Mouse (Mus musculus): ENCODE measurements around the gene Fosl1. TPM values are rescaled to one million over a fixed set of nuclear protein-coding genes. Genes with fewer than 3 reads are reported as not detected.

Gene Fosl1
- polyA plus RNA-seq, 2 experiments: 0.06 TPM; not detected in 1

GRCm38 (mm10) chr19:5424782-5425741 lies 22.3 kb upstream of the Fosl1 start, which contains the start of the genes Drap1 and AI837181:
Drap1 (minus strand) TSS chr19:5424979.
AI837181 (plus strand) TSS chr19:5425144.
- Histone ChIP-seq H3K4me2 (replicated peaks; ENCODE audit: low read depth, low read length, severe bottlenecking) (peak within 1 kb of the TSS; percentile 91), H3K4me1 (ENCODE audit: control insufficient read depth, insufficient read depth, low read length) (peaks cover 19% of the 10 kb centered on the region), H3K9ac (ENCODE audit: low read depth, low read length, severe bottlenecking) (peak within 1 kb of the TSS; percentile 90), H3K36me3 (ENCODE audit: control insufficient read depth, insufficient read depth, low read length) (peaks cover 55% of the 10 kb centered on the region), H3K27ac (replicated peaks; ENCODE audit: low read depth, low read length) (peak within 1 kb of the TSS; percentile 86), H3K4me3 (replicated peaks; ENCODE audit: low read length) (peak within 1 kb of the TSS; percentile 91), H3K27me3 (ENCODE audit: control insufficient read depth, insufficient read depth, low read length) (no peaks in the 10 kb centered on the region), H3K9me3 (ENCODE audit: control insufficient read depth, low read length) (no peaks in the 10 kb centered on the region)
- under 1% methylated on average over 50 of the region's 87 CpGs for WGBS
- peak; percentile 98 for DNase-seq (ENCODE audit: low spot score)
- TF ChIP-seq POLR2A (IDR thresholded peaks at IDR 0.05; ENCODE audit: borderline replicate concordance, extremely low read depth, insufficient read depth, insufficient read length): 0 out of 2 replicates have a peak, but pooled peaks have one; percentile 31
- peak; percentile 93 for ATAC-seq (ENCODE audit: low FRiP score, low read depth)

GRCm38 (mm10) chr19:5425906-5426565 lies 21.3 kb upstream of the Fosl1 start:
- Histone ChIP-seq H3K4me2 (replicated peaks; ENCODE audit: low read depth, low read length, severe bottlenecking) (peak overlapping the region; percentile 91), H3K9me3 (ENCODE audit: control insufficient read depth, low read length) (no peaks in the 10 kb centered on the region), H3K4me3 (replicated peaks; ENCODE audit: low read length) (peak overlapping the region; percentile 91), H3K27ac (replicated peaks; ENCODE audit: low read depth, low read length) (no peak overlapping the region; the same call in 1 of the 2 replicates), H3K4me1 (ENCODE audit: control insufficient read depth, insufficient read depth, low read length) (peaks cover 19% of the 10 kb centered on the region), H3K27me3 (ENCODE audit: control insufficient read depth, insufficient read depth, low read length) (no peaks in the 10 kb centered on the region), H3K9ac (ENCODE audit: low read depth, low read length, severe bottlenecking) (peak overlapping the region; percentile 90), H3K36me3 (ENCODE audit: control insufficient read depth, insufficient read depth, low read length) (peaks cover 46% of the 10 kb centered on the region)
- DNase-seq (ENCODE audit: low spot score) (no peak), ATAC-seq (ENCODE audit: low FRiP score, low read depth) (no peak)
- 91% methylated on average over 18 of the region's 18 CpGs for WGBS
- TF ChIP-seq POLR2A (IDR thresholded peaks at IDR 0.05; ENCODE audit: borderline replicate concordance, extremely low read depth, insufficient read depth, insufficient read length): no peak

GRCm38 (mm10) chr19:5426640-5427290 lies 20.6 kb upstream of the Fosl1 start:
- Histone ChIP-seq H3K9me3 (ENCODE audit: control insufficient read depth, low read length) (no peaks in the 10 kb centered on the region), H3K9ac (ENCODE audit: low read depth, low read length, severe bottlenecking) (no peak overlapping the region), H3K27ac (replicated peaks; ENCODE audit: low read depth, low read length) (no peak overlapping the region), H3K36me3 (ENCODE audit: control insufficient read depth, insufficient read depth, low read length) (peaks cover 39% of the 10 kb centered on the region), H3K27me3 (ENCODE audit: control insufficient read depth, insufficient read depth, low read length) (no peaks in the 10 kb centered on the region), H3K4me2 (replicated peaks; ENCODE audit: low read depth, low read length, severe bottlenecking) (no peak overlapping the region), H3K4me3 (replicated peaks; ENCODE audit: low read length) (peak overlapping the region; percentile 91), H3K4me1 (ENCODE audit: control insufficient read depth, insufficient read depth, low read length) (peaks cover 19% of the 10 kb centered on the region)
- TF ChIP-seq POLR2A (IDR thresholded peaks at IDR 0.05; ENCODE audit: borderline replicate concordance, extremely low read depth, insufficient read depth, insufficient read length): no peak
- ATAC-seq (ENCODE audit: low FRiP score, low read depth): no peak
- no peak for DNase-seq (ENCODE audit: low spot score)
- 93% methylated on average over 13 of the region's 13 CpGs for WGBS

- peaks cover 22% of the 10 kb centered on the region for H3K4me1 ChIP-seq (ENCODE audit: control insufficient read depth, insufficient read depth, low read length)
- no peak for ATAC-seq (ENCODE audit: low FRiP score, low read depth)
- no peak overlapping the region for H3K9ac ChIP-seq (ENCODE audit: low read depth, low read length, severe bottlenecking)
- WGBS: 80% methylated on average over 2 of the region's 2 CpGs
- no peak overlapping the region for H3K4me2 ChIP-seq (replicated peaks; ENCODE audit: low read depth, low read length, severe bottlenecking)
- no peaks in the 10 kb centered on the region for H3K9me3 ChIP-seq (ENCODE audit: control insufficient read depth, low read length)
- H3K4me3 ChIP-seq (replicated peaks; ENCODE audit: low read length): no peak overlapping the region
- no peak for TF ChIP-seq POLR2A (IDR thresholded peaks at IDR 0.05; ENCODE audit: borderline replicate concordance, extremely low read depth, insufficient read depth, insufficient read length)
- no peaks in the 10 kb centered on the region for H3K27me3 ChIP-seq (ENCODE audit: control insufficient read depth, insufficient read depth, low read length)
- no peak overlapping the region for H3K27ac ChIP-seq (replicated peaks; ENCODE audit: low read depth, low read length)
- DNase-seq (ENCODE audit: low spot score): peak; percentile 27
- peaks cover 26% of the 10 kb centered on the region for H3K36me3 ChIP-seq (ENCODE audit: control insufficient read depth, insufficient read depth, low read length)
Measured at GRCm38 (mm10) chr19:5428083-5428482, 19.3 kb upstream of the Fosl1 start.

- no peak for TF ChIP-seq POLR2A (IDR thresholded peaks at IDR 0.05; ENCODE audit: borderline replicate concordance, extremely low read depth, insufficient read depth, insufficient read length)
- H3K9ac ChIP-seq (ENCODE audit: low read depth, low read length, severe bottlenecking): 0 out of 2 replicates have a peak overlapping the region, but pooled peaks have one; percentile 2
- peaks cover 23% of the 10 kb centered on the region for H3K4me1 ChIP-seq (ENCODE audit: control insufficient read depth, insufficient read depth, low read length)
- DNase-seq (ENCODE audit: low spot score): no peak
- H3K4me2 ChIP-seq (replicated peaks; ENCODE audit: low read depth, low read length, severe bottlenecking): no peak overlapping the region
- no peaks in the 10 kb centered on the region for H3K9me3 ChIP-seq (ENCODE audit: control insufficient read depth, low read length)
- 89% methylated on average over 4 of the region's 4 CpGs for WGBS
- no peak for ATAC-seq (ENCODE audit: low FRiP score, low read depth)
- no peak overlapping the region for H3K27ac ChIP-seq (replicated peaks; ENCODE audit: low read depth, low read length)
- no peaks in the 10 kb centered on the region for H3K27me3 ChIP-seq (ENCODE audit: control insufficient read depth, insufficient read depth, low read length)
- no peak overlapping the region for H3K4me3 ChIP-seq (replicated peaks; ENCODE audit: low read length)
- peaks cover 23% of the 10 kb centered on the region for H3K36me3 ChIP-seq (ENCODE audit: control insufficient read depth, insufficient read depth, low read length)
Measured at GRCm38 (mm10) chr19:5429219-5429618, 18.1 kb upstream of the Fosl1 start.
